Mouse (Mus musculus) myocyte (in vitro differentiated cells): Measurements from ENCODE around the gene Fam229b.

Experiments used
- CEBPB ChIP-seq: IDR thresholded peaks from 2 replicates; pipeline ENCODE4 v1.6.1; 2011; ENCODE audit warnings: mild to moderate bottlenecking, moderate library complexity; ENCODE audit not compliant: poor library complexity, insufficient read depth, severe bottlenecking
- MAX ChIP-seq: IDR thresholded peaks from one replicate; pipeline ENCODE4 v1.6.1; 2011; ENCODE audit warnings: low read depth, mild to moderate bottlenecking, control low read depth
- POLR2A ChIP-seq: IDR thresholded peaks from one replicate; pipeline ENCODE4 v1.6.1; 2011; ENCODE audit warnings: low read depth, mild to moderate bottlenecking, control low read depth, moderate library complexity; ENCODE audit not compliant: insufficient read length
- POLR2AphosphoS2 ChIP-seq: IDR thresholded peaks from one replicate; pipeline ENCODE4 v1.6.1; 2011; ENCODE audit warnings: low read depth, control low read depth; ENCODE audit not compliant: insufficient read length
- SRF ChIP-seq: IDR thresholded peaks from one replicate; pipeline ENCODE4 v1.6.1; 2011; ENCODE audit warnings: low read depth; ENCODE audit not compliant: control insufficient read depth, insufficient read length
- TCF12 ChIP-seq: IDR thresholded peaks from one replicate; pipeline ENCODE4 v1.6.1; 2011; ENCODE audit warnings: mild to moderate bottlenecking, control low read depth; ENCODE audit not compliant: poor library complexity, insufficient read depth, severe bottlenecking
- TCF3 ChIP-seq: IDR thresholded peaks from one replicate; pipeline ENCODE4 v1.6.1; 2011; ENCODE audit warnings: low read depth, control low read depth; ENCODE audit not compliant: insufficient read length

GRCm38 (mm10) chr10:39170706-39171105 lies 37.0 kb upstream of the Fam229b start:
- TF ChIP-seq SRF (no peak), CEBPB (no peak), MAX (no peak), POLR2AphosphoS2 (no peak), TCF3 (no peak), POLR2A (no peak), TCF12 (no peak)
